Mouse (Mus musculus) kidney, adult 2 months (tissue): ENCODE results near the gene Nop53. TPM values are rescaled to one million over a fixed set of nuclear protein-coding genes. Genes with fewer than 3 reads are reported as not detected.

Experiments
- DNase-seq: peaks from one replicate; pipeline ENCODE4 v3.0.0; 2021
- H3K27ac ChIP-seq: fragments of 200-500 bp; 2 replicates; pipeline ENCODE4 v1.5.1; 2012; ENCODE audit warnings: low read depth, low read length, control low read depth, inconsistent platforms; ENCODE audit not compliant: insufficient read depth
- H3K27me3 ChIP-seq: fragments of 200-500 bp; replicated peaks from 2 replicates; pipeline ENCODE4 v1.6.1; 2012; ENCODE audit warnings: mild to moderate bottlenecking, moderate library complexity, low read length, inconsistent platforms; ENCODE audit not compliant: control insufficient read depth, insufficient read depth
- H3K36me3 ChIP-seq: fragments of 200-500 bp; 2 replicates; pipeline ENCODE4 v1.6.1; 2012; ENCODE audit warnings: mild to moderate bottlenecking, moderate library complexity, low read length, inconsistent platforms; ENCODE audit not compliant: control insufficient read depth, insufficient read depth
- H3K4me1 ChIP-seq: fragments of 200-500 bp; 2 replicates; pipeline ENCODE4 v1.6.1; 2011; ENCODE audit warnings: low read length; ENCODE audit not compliant: control insufficient read depth, insufficient read depth
- H3K4me3 ChIP-seq: fragments of 200-500 bp; 2 replicates; pipeline ENCODE4 v1.5.1; 2011; ENCODE audit warnings: mild to moderate bottlenecking, low read depth, low read length, control low read depth; ENCODE audit not compliant: insufficient read depth
- CTCF ChIP-seq: fragments of 200-500 bp; conservative IDR thresholded peaks from 2 replicates; pipeline ENCODE4 v1.5.1; 2011; ENCODE audit warnings: low read depth, mild to moderate bottlenecking, control low read depth, low read length, moderate library complexity, mixed read lengths; ENCODE audit not compliant: insufficient read depth, insufficient read length
- POLR2A ChIP-seq: fragments of 200-500 bp; IDR thresholded peaks from one replicate; pipeline ENCODE4 v1.6.1; 2011; ENCODE audit warnings: low read depth, low read length, control low read depth
- WGBS: fragments of 180-500 bp; shearing (Covaris S2); methylation state at CpG from one replicate; pipeline ENCODE4 v1.1.7; 2018; 5-methylcytosine and 5-hydroxymethylcytosine counted together
- polyA plus RNA-seq: library from polyadenylated mRNA; depleted of rRNA; stranded (reverse); fragments of >200 nt; gene quantifications from 2 replicates; pipeline ENCODE4 v1.2.3, GENCODE M21; 2012; rRNA removed

The Nop53 gene
- polyA plus RNA-seq, 1 experiment = 88.9 TPM

DNA sequence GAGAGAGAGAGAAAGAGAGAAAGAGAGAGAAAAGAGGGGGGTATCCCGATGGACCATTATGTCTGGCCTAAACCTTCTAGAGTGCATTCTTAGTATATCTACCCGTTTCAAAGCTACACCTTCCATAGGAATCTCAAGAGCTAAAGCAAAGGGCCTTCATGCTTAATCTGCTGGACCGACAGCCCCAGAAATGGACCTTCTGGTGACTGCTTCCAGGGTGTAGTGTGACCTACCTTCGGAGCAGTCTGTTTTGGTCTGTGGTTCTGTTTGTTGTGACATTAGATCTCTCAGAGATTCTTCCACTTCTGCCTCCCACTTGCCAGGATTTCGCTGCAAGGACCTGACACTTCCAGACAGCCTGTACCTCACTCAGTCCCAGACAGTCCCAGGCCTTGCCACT is 35.4 kb downstream of the Nop53 start:
- no peak for TF ChIP-seq POLR2A
- TF ChIP-seq CTCF = no peak
- no peak overlapping the region for H3K4me3 ChIP-seq
- DNase-seq = no peak
- no peaks in the 10 kb centered on the region for H3K36me3 ChIP-seq
- no peaks in the 10 kb centered on the region for H3K27me3 ChIP-seq
- 74% methylated on average over 5 of the region's 5 CpGs for WGBS
- no peak overlapping the region for H3K27ac ChIP-seq
- H3K4me1 ChIP-seq = no peaks in the 10 kb centered on the region

DNA sequence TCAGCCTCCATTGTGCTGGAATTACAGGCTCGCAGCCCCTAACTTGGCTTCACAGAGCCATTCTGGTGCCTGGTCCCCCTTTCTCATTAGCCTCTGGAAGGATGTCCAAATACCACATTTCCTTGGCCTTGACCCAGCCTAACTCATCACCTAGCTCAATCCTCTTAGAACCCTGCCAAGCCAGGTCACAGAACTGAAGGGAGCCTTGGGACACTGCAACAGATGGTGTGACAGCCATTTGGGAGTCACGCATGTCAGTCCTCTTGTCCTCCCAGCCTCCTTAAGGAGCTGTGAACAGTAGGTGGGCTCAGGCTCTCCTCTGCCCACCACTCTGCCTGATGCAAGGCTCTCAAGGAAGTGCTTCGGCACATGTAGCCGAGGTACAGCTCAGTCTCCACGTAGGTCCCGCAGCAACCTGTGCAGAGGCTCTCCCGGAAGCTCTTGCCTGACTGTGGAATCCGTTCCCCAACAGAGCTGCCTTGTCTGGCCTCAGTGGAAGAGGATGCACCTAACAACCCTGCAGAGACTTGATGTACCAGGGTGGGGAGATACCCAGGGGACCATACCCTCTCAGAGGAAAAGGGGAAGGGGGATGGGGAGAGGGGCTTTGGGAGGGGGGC is 37.8 kb downstream of the Nop53 start:
- H3K4me1 ChIP-seq = no peaks in the 10 kb centered on the region
- WGBS = 85% methylated on average over 8 of the region's 8 CpGs
- TF ChIP-seq CTCF = no peak
- TF ChIP-seq POLR2A = no peak
- no peak for DNase-seq
- no peaks in the 10 kb centered on the region for H3K27me3 ChIP-seq
- no peaks in the 10 kb centered on the region for H3K36me3 ChIP-seq
- no peak overlapping the region for H3K4me3 ChIP-seq
- H3K27ac ChIP-seq = no peak overlapping the region

- TF ChIP-seq POLR2A = no peak
- TF ChIP-seq CTCF = no peak
- WGBS = 84% methylated on average over 1 of the region's 1 CpGs
Observed at GRCm38 (mm10) chr7:15906602-15907001, 39.3 kb downstream of the Nop53 start.

GRCm38 (mm10) chr7:15905861-15906260 is 40.0 kb downstream of the Nop53 start:
- WGBS = 85% methylated on average over 7 of the region's 7 CpGs
- H3K27ac ChIP-seq = no peak overlapping the region
- H3K4me1 ChIP-seq = no peaks in the 10 kb centered on the region
- no peaks in the 10 kb centered on the region for H3K27me3 ChIP-seq
- no peak overlapping the region for H3K4me3 ChIP-seq
- TF ChIP-seq CTCF = no peak
- TF ChIP-seq POLR2A = no peak
- no peaks in the 10 kb centered on the region for H3K36me3 ChIP-seq
- DNase-seq = no peak

More at GRCm38 (mm10) chr7:15906602-15907001, 39.3 kb downstream of the Nop53 start:
- no peaks in the 10 kb centered on the region for H3K4me1 ChIP-seq
- H3K36me3 ChIP-seq = no peaks in the 10 kb centered on the region
- DNase-seq = no peak
- H3K4me3 ChIP-seq = no peak overlapping the region
- H3K27me3 ChIP-seq = no peaks in the 10 kb centered on the region
- no peak overlapping the region for H3K27ac ChIP-seq

GRCm38 (mm10) chr7:15901366-15902048 is 44.4 kb downstream of the Nop53 start:
- TF ChIP-seq CTCF (no peak), POLR2A (no peak)
- Histone ChIP-seq H3K36me3 (no peaks in the 10 kb centered on the region), H3K4me1 (no peaks in the 10 kb centered on the region), H3K4me3 (no peak overlapping the region), H3K27me3 (no peaks in the 10 kb centered on the region), H3K27ac (no peak overlapping the region)
- 75% methylated on average over 9 of the region's 9 CpGs for WGBS
- DNase-seq = no peak

- TF ChIP-seq CTCF (no peak), POLR2A (no peak)
- 65% methylated on average over 1 of the region's 1 CpGs for WGBS
- no peaks in the 10 kb centered on the region for H3K4me1 ChIP-seq
- no peak overlapping the region for H3K27ac ChIP-seq
- no peaks in the 10 kb centered on the region for H3K36me3 ChIP-seq
- H3K27me3 ChIP-seq = no peaks in the 10 kb centered on the region
- no peak overlapping the region for H3K4me3 ChIP-seq
- no peak for DNase-seq
Observed at GRCm38 (mm10) chr7:15894251-15894650, 51.6 kb downstream of the Nop53 start.

Other genes starting within 250 kb of the Nop53 start
- not detected in 2 replicates for gene Obox5, start 195.9 kb downstream of the Nop53 start, polyA plus RNA-seq
- gene Obox6, start 106.4 kb downstream of the Nop53 start, polyA plus RNA-seq = not detected in 2 replicates
- gene Crx, start 66.1 kb downstream of the Nop53 start, polyA plus RNA-seq = not detected in 2 replicates
- not detected in 2 replicates for gene Crxos, start 63.5 kb downstream of the Nop53 start, polyA plus RNA-seq
- gene Selenow, start 23.7 kb downstream of the Nop53 start, polyA plus RNA-seq = 236 and 288 TPM in 2 replicates
- gene Ehd2, start 21.5 kb upstream of the Nop53 start, polyA plus RNA-seq = 30.2 and 33.7 TPM in 2 replicates
- gene Bicra, start 101.8 kb upstream of the Nop53 start, polyA plus RNA-seq = 7.9 and 8.6 TPM in 2 replicates
- gene Zfp541, start 115.7 kb upstream of the Nop53 start, polyA plus RNA-seq = 0.03 TPM in 1 of 2 replicates, not detected in the other
- gene Napa, start 152.4 kb upstream of the Nop53 start, polyA plus RNA-seq = 177 and 207 TPM in 2 replicates
- 28.7 and 32.5 TPM in 2 replicates for gene Kptn, start 173.8 kb upstream of the Nop53 start, polyA plus RNA-seq
- gene Slc8a2, start 183.8 kb upstream of the Nop53 start, polyA plus RNA-seq = 0.33 and 0.38 TPM in 2 replicates
- 3.8 and 6.6 TPM in 2 replicates for gene Meis3, start 229.0 kb upstream of the Nop53 start, polyA plus RNA-seq